Mouse (Mus musculus) liver, adult 2 months (tissue): ENCODE measurements around the gene Taf1c.

ENCODE experiments used
- CTCF ChIP-seq: fragments of 200-500 bp; IDR thresholded peaks from 2 replicates; pipeline ENCODE4 v1.5.1; 2011; ENCODE audit warnings: low read depth, low read length, control low read depth
- POLR2A ChIP-seq: fragments of 200-500 bp; IDR thresholded peaks from 2 replicates; pipeline ENCODE4 v1.6.1; 2011; ENCODE audit warnings: low read length, control low read depth; ENCODE audit not compliant: insufficient read depth; ENCODE audit errors: extremely low read depth

DNA sequence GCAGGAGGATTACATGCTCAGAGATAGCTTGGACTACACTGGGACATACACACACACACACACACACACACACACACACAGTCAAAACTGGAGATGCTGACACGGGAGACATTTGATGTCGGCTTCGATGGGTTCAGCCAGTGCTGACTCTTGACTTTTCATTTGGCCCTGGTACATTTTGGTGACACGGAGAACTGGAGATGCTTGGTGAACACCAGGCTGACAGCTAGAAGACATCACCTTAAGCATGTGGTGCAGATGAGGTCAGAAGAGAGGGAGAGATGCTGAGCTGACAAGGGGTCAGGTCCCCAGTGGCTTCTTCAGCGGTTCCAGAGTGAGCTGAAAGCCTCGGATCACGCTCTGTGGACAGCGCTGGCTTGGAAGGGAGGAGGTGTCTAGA lies 18.0 kb upstream of the Taf1c start:
- TF ChIP-seq POLR2A (no peak), CTCF (no peak)
